Mouse (Mus musculus) ES-E14 (cell line): ENCODE measurements around the gene Mipol1.

Source experiments
- CHD2 ChIP-seq: IDR thresholded peaks from 2 replicates; pipeline ENCODE4 v1.6.1; 2014; ENCODE audit warnings: mild to moderate bottlenecking, low read depth, low read length, inconsistent platforms
- HCFC1 ChIP-seq: IDR thresholded peaks from 2 replicates; pipeline ENCODE4 v1.6.1; 2012; ENCODE audit warnings: low read length, inconsistent platforms, borderline replicate concordance; ENCODE audit not compliant: insufficient read depth
- MAFK ChIP-seq: IDR thresholded peaks from 2 replicates; pipeline ENCODE4 v1.6.1; 2014; ENCODE audit warnings: mild to moderate bottlenecking, low read depth, low read length, inconsistent platforms; ENCODE audit not compliant: insufficient read depth
- ZC3H11A ChIP-seq: IDR thresholded peaks from 2 replicates; pipeline ENCODE4 v1.6.1; 2012; ENCODE audit warnings: low read depth, mild to moderate bottlenecking, inconsistent platforms, low read length, borderline replicate concordance
- ZNF384 ChIP-seq: IDR thresholded peaks from 2 replicates; pipeline ENCODE4 v1.6.1; 2012; ENCODE audit warnings: low read depth, low read length, inconsistent platforms

GRCm38 (mm10) chr12:57233386-57233785 lies 3.2 kb downstream of the Mipol1 start:
- TF ChIP-seq HCFC1 (no peak), CHD2 (no peak), ZNF384 (no peak), MAFK (no peak), ZC3H11A (no peak)
